Mouse (Mus musculus): ENCODE measurements around the gene Nmur1. TPM values are rescaled to one million over a fixed set of nuclear protein-coding genes. Genes with fewer than 3 reads are reported as not detected.

Gene Nmur1
- polyA plus RNA-seq, 1 experiment, result 0.11 TPM

DNA sequence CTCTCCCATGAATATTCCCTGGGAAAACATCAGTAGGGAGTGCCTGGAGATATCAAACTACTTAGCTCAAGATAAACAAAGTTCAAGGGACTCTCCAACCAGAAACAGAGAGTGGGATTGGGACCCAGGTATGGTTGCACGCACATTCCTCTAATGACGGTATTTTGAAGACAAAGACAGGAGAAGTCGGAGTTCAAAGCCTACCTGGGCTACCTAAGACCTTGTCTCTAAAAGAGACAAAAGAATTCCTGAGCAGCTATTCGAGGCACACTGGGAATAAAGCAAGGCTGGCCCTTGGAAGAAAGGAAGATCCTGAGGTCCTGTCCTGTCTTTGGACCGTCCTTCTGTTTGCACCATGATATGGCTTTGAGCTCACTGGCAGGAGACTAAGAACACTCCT, 26.7 kb upstream of the Nmur1 start:
- TF ChIP-seq CTCF (IDR thresholded peaks at IDR 0.05; ENCODE audit: borderline replicate concordance, extremely low read depth, insufficient read depth, insufficient read length) (no peak), POLR2A (IDR thresholded peaks at IDR 0.05; ENCODE audit: borderline replicate concordance, extremely low read depth, insufficient read depth, insufficient read length, poor library complexity, severe bottlenecking) (no peak)
- DNase-seq (ENCODE audit: low read depth), result no peak

DNA sequence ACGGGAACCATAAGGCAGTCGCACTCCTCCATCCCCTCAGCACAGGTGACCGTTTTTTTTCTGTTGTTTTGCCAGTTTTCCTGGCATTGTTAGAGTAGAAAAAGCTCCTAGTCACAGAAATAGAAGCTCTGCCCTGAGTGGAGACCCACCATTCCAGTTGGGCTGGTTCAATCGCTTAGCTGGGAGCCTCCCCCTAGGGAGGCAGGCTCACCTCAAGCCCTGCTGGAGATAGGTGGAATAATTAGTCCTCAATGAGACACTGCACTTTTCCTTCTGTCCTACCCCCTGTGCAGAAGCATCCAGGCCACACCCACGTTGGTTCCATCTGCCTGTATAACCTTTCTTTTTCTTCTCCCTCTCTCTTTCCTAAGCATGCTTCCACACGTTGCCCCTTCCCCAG, 23.9 kb upstream of the Nmur1 start:
- TF ChIP-seq POLR2A (IDR thresholded peaks at IDR 0.05; ENCODE audit: borderline replicate concordance, extremely low read depth, insufficient read depth, insufficient read length, poor library complexity, severe bottlenecking), result no peak
- no peak for TF ChIP-seq CTCF (IDR thresholded peaks at IDR 0.05; ENCODE audit: borderline replicate concordance, extremely low read depth, insufficient read depth, insufficient read length)
- no peak for DNase-seq (ENCODE audit: low read depth)

- no peak for DNase-seq (ENCODE audit: low read depth)
- TF ChIP-seq POLR2A (IDR thresholded peaks at IDR 0.05; ENCODE audit: borderline replicate concordance, extremely low read depth, insufficient read depth, insufficient read length, poor library complexity, severe bottlenecking) (no peak), CTCF (IDR thresholded peaks at IDR 0.05; ENCODE audit: borderline replicate concordance, extremely low read depth, insufficient read depth, insufficient read length) (no peak)
Observed at GRCm38 (mm10) chr1:86448272-86448671, 22.2 kb upstream of the Nmur1 start.

- TF ChIP-seq POLR2A (IDR thresholded peaks at IDR 0.05; ENCODE audit: borderline replicate concordance, extremely low read depth, insufficient read depth, insufficient read length, poor library complexity, severe bottlenecking), result no peak
- TF ChIP-seq CTCF (IDR thresholded peaks at IDR 0.05; ENCODE audit: borderline replicate concordance, extremely low read depth, insufficient read depth, insufficient read length), result no peak
- DNase-seq (ENCODE audit: low read depth), result peak; percentile 79
Observed at GRCm38 (mm10) chr1:86447596-86448171, 21.7 kb upstream of the Nmur1 start.

- peak; percentile 26 for DNase-seq (ENCODE audit: low read depth)
- TF ChIP-seq POLR2A (IDR thresholded peaks at IDR 0.05; ENCODE audit: borderline replicate concordance, extremely low read depth, insufficient read depth, insufficient read length, poor library complexity, severe bottlenecking), result no peak
- no peak for TF ChIP-seq CTCF (IDR thresholded peaks at IDR 0.05; ENCODE audit: borderline replicate concordance, extremely low read depth, insufficient read depth, insufficient read length)
Observed at GRCm38 (mm10) chr1:86443386-86444172, 17.6 kb upstream of the Nmur1 start.

DNA sequence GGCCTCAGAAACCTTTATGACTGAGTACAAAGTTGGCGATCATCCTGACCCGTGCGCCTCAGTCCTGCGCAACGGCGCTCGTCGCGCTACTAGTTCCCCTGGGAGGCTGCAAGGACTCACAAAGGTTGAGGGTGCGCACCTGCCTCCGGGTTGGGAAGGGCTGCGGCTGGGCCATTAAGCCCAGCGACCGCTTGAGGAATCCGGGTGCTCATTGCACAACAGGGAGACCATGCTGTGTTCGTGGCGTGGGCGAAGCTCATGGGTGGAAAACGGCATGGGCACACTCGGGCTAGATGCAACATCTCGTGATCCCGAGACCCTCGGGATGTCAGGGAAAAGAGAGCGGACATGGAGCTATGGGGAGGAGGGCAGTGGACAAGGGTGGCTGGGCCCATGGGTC, 16.8 kb upstream of the Nmur1 start:
- no peak for TF ChIP-seq CTCF (IDR thresholded peaks at IDR 0.05; ENCODE audit: borderline replicate concordance, extremely low read depth, insufficient read depth, insufficient read length)
- no peak; the same call in 1 of the 2 replicates for TF ChIP-seq POLR2A (IDR thresholded peaks at IDR 0.05; ENCODE audit: borderline replicate concordance, extremely low read depth, insufficient read depth, insufficient read length, poor library complexity, severe bottlenecking)
- DNase-seq (ENCODE audit: low read depth), result no peak

- no peak for TF ChIP-seq CTCF (IDR thresholded peaks at IDR 0.05; ENCODE audit: borderline replicate concordance, extremely low read depth, insufficient read depth, insufficient read length)
- TF ChIP-seq POLR2A (IDR thresholded peaks at IDR 0.05; ENCODE audit: borderline replicate concordance, extremely low read depth, insufficient read depth, insufficient read length, poor library complexity, severe bottlenecking), result peak; percentile 38
- peak; percentile 92 for DNase-seq (ENCODE audit: low read depth)
Observed at GRCm38 (mm10) chr1:86441980-86442831, 16.2 kb upstream of the Nmur1 start.

- no peak for DNase-seq (ENCODE audit: low read depth)
- no peak for TF ChIP-seq POLR2A (IDR thresholded peaks at IDR 0.05; ENCODE audit: borderline replicate concordance, extremely low read depth, insufficient read depth, insufficient read length, poor library complexity, severe bottlenecking)
- no peak for TF ChIP-seq CTCF (IDR thresholded peaks at IDR 0.05; ENCODE audit: borderline replicate concordance, extremely low read depth, insufficient read depth, insufficient read length)
Observed at GRCm38 (mm10) chr1:86441724-86441979, 15.6 kb upstream of the Nmur1 start.

- TF ChIP-seq CTCF (IDR thresholded peaks at IDR 0.05; ENCODE audit: borderline replicate concordance, extremely low read depth, insufficient read depth, insufficient read length) (no peak), POLR2A (IDR thresholded peaks at IDR 0.05; ENCODE audit: borderline replicate concordance, extremely low read depth, insufficient read depth, insufficient read length, poor library complexity, severe bottlenecking) (no peak)
- DNase-seq (ENCODE audit: low read depth), result peak; percentile 92
Observed at GRCm38 (mm10) chr1:86440887-86441723, 15.1 kb upstream of the Nmur1 start.

GRCm38 (mm10) chr1:86440171-86440886, 14.3 kb upstream of the Nmur1 start:
- peak; percentile 97 for DNase-seq (ENCODE audit: low read depth)
- TF ChIP-seq POLR2A (IDR thresholded peaks at IDR 0.05; ENCODE audit: borderline replicate concordance, extremely low read depth, insufficient read depth, insufficient read length, poor library complexity, severe bottlenecking) (0 out of 2 replicates have a peak, but pooled peaks have one; percentile 6), CTCF (IDR thresholded peaks at IDR 0.05; ENCODE audit: borderline replicate concordance, extremely low read depth, insufficient read depth, insufficient read length) (peak; percentile 93)

All from brain, embryonic 14.5 days (tissue).